In the genomic region with DNA sequence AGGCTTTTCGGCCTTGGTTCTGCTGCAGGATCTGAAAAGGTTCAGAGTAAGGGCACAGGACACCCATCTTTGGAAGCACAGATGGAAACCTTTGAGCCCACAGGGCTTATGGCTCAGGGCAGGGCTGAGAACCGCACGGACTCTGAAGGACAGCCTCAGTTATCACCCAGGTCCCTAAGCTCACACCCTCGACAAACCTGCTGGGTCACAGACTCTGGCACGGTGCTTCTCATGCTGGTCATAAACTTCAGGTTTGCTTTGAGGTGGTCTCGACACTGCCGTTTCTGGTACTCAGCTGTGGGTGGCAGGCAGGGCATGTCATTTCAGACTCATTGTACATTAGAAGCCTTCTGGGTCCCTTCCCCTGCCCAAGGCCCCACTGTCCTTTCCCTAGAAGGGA, we compare ENCODE assay signal across 20 mouse cellular contexts. TPM values are rescaled to one million over a fixed set of nuclear protein-coding genes. Genes with fewer than 3 reads are reported as not detected.
A peak's percentile ranks its signal among the peaks of the same experiment; 100 is the strongest.
DNase-seq lines count a peak whose midpoint lies in the region; ATAC-seq and TF ChIP-seq lines count a peak whose summit lies in the region.
"Had no signal": no experiment of that assay in that cellular context is flagged by ENCODE, and none has a peak within 500 bp of the region (broad histone marks: within the 10 kb centered on the region; RNA-seq: fewer than 3 reads in every experiment).

No protein-coding gene starts in this region.

- H3K4me3 ChIP-seq in liver, embryonic 15.5 days (replicated peaks): no peak overlapping the region
- no peak overlapping the region for H3K4me3 ChIP-seq in liver, embryonic 11.5 days (ENCODE audit: low read depth, low read length)
- H3K4me3 ChIP-seq in myocyte: no peak overlapping the region
- H3K4me3 ChIP-seq: embryonic facial prominence, embryonic 12.5 days; embryonic facial prominence, embryonic 15.5 days; gastrocnemius, adult 2 months; heart, embryonic 12.5 days; heart, embryonic 15.5 days had no signal

- no peaks in the 10 kb centered on the region for H3K9me3 ChIP-seq in liver, embryonic 15.5 days (replicated peaks)
- H3K9me3 ChIP-seq in liver, embryonic 11.5 days (ENCODE audit: control insufficient read depth, low read length): no peaks in the 10 kb centered on the region
- H3K9me3 ChIP-seq: embryonic facial prominence, embryonic 12.5 days; embryonic facial prominence, embryonic 15.5 days; heart, embryonic 12.5 days; heart, embryonic 15.5 days had no signal

- H3K4me2 ChIP-seq in liver, embryonic 15.5 days: no peak overlapping the region
- H3K4me2 ChIP-seq in liver, embryonic 11.5 days: no peak overlapping the region
- H3K4me2 ChIP-seq in myocyte (ENCODE audit: low read depth): no peak overlapping the region
- H3K4me2 ChIP-seq: embryonic facial prominence, embryonic 12.5 days; embryonic facial prominence, embryonic 15.5 days; heart, embryonic 12.5 days; heart, embryonic 15.5 days; hindbrain, embryonic 14.5 days had no signal

- peaks cover 55% of the 10 kb centered on the region for H3K36me3 ChIP-seq in liver, embryonic 15.5 days (replicated peaks)
- peaks cover 27% of the 10 kb centered on the region for H3K36me3 ChIP-seq in liver, embryonic 11.5 days (ENCODE audit: control insufficient read depth, insufficient read depth, low read length)
- peaks cover 30% of the 10 kb centered on the region for H3K36me3 ChIP-seq in myocyte (ENCODE audit: control insufficient read depth, insufficient read depth)

- no peak for ATAC-seq in liver, embryonic 15.5 days (ENCODE audit: insufficient read depth)
- ATAC-seq in liver, embryonic 11.5 days (replicated peaks; ENCODE audit: low FRiP score): no peak
- ATAC-seq: forebrain, embryonic 14.5 days; hindbrain, postnatal 0 days; Patski had no signal

- DNase-seq in heart, adult 11 months: peak; percentile 91
- no peak for DNase-seq in heart, postnatal 14 days
- no peak for DNase-seq in liver, embryonic 11.5 days (ENCODE audit: low spot score)
- no peak for DNase-seq in urinary bladder, postnatal 4 days (ENCODE audit: low spot score in 2 of 2)

- peaks cover 38% of the 10 kb centered on the region for H3K79me2 ChIP-seq in myocyte (ENCODE audit: control insufficient read depth, insufficient read depth)

- 72% methylated on average over 7 of the region's 7 CpGs for whole genome bisulfite sequencing in liver, embryonic 15.5 days (ENCODE audit: insufficient replicate concordance)
- WGBS in liver, embryonic 11.5 days: 76% methylated on average over 7 of the region's 7 CpGs

- TF ChIP-seq POLR2A in myocyte (IDR thresholded peaks at IDR 0.05; ENCODE audit: insufficient read length, low read depth): no peak

- intact Hi-C loops in heart, postnatal 14 days (cut with DNase I): loop anchor here (2.0 to 10.0 kb wide), 3 partner anchors 34 to 934 kb away; partner anchors contain the start of gene Mrtfa

- no peaks in the 10 kb centered on the region for H3K27me3 ChIP-seq in liver, embryonic 15.5 days
- H3K27me3 ChIP-seq in liver, embryonic 11.5 days (replicated peaks; ENCODE audit: control insufficient read depth, insufficient read depth, low read length): no peaks in the 10 kb centered on the region
- no peaks in the 10 kb centered on the region for H3K27me3 ChIP-seq in myocyte (ENCODE audit: control insufficient read depth, insufficient read depth, insufficient read length)
- H3K27me3 ChIP-seq: embryonic facial prominence, embryonic 12.5 days; embryonic facial prominence, embryonic 15.5 days; heart, embryonic 12.5 days; heart, embryonic 15.5 days; Patski had no signal

- H3ac ChIP-seq in myocyte (ENCODE audit: control insufficient read depth, insufficient read length): no peak overlapping the region

- H3K27ac ChIP-seq in liver, embryonic 15.5 days (replicated peaks): peak overlapping the region; percentile 14; the same call in 1 of the 2 replicates
- no peak overlapping the region for H3K27ac ChIP-seq in liver, embryonic 11.5 days (ENCODE audit: low read depth, low read length)
- H3K27ac ChIP-seq: embryonic facial prominence, embryonic 12.5 days; embryonic facial prominence, embryonic 15.5 days; heart, embryonic 15.5 days; hindbrain, embryonic 14.5 days; hindbrain, postnatal 0 days had no signal

- H3K4me1 ChIP-seq in liver, embryonic 15.5 days (replicated peaks): peaks cover 71% of the 10 kb centered on the region
- peaks cover 41% of the 10 kb centered on the region for H3K4me1 ChIP-seq in liver, embryonic 11.5 days (replicated peaks; ENCODE audit: control insufficient read depth, insufficient read depth, low read length)

- H3K9ac ChIP-seq in liver, embryonic 15.5 days: no peak overlapping the region
- H3K9ac ChIP-seq in liver, embryonic 11.5 days (ENCODE audit: low read depth, low read length): no peak overlapping the region
- H3K9ac ChIP-seq: embryonic facial prominence, embryonic 12.5 days; embryonic facial prominence, embryonic 15.5 days; forebrain, postnatal 0 days; heart, embryonic 12.5 days; heart, embryonic 15.5 days; hindbrain, embryonic 14.5 days had no signal

TF ChIP-seq in myocyte, 11 proteins besides CTCF, POLR2A, EP300 and RAD21:
- TF ChIP-seq E2F4 (IDR thresholded peaks at IDR 0.05; ENCODE audit: insufficient read depth): no peak
- peak; percentile 48 for TF ChIP-seq POLR2AphosphoS2 (IDR thresholded peaks at IDR 0.05; ENCODE audit: insufficient read length, low read depth)

RNA-seq across cellular contexts. Expression of gene Rps19bp1, which starts 3.0 kb away (rescaled TPM):
- total RNA-seq in heart, postnatal 14 days (2021): 10 to 100 TPM; 17.8 to 18.8 TPM
- polyA plus RNA-seq in liver, embryonic 15.5 days (2015; fragmentation: Nextera tagmentation; extraction: Ambion mirVana): 24.4 and 26.2 TPM in 2 replicates
- polyA plus RNA-seq in liver, embryonic 11.5 days (2014; fragmentation: Nextera tagmentation; extraction: Ambion mirVana): 75.4 and 80.8 TPM in 2 replicates
- polyA plus RNA-seq in myocyte (2012; fragmentation: generic; extraction: Trizol): 144 TPM

RNA-seq across cellular contexts. Expression of gene Atf4, which starts 6.1 kb away (rescaled TPM):
- total RNA-seq in heart, postnatal 14 days (2021): 10 to 100 TPM; 83.7 to 91.1 TPM
- polyA plus RNA-seq in liver, embryonic 15.5 days (2015; fragmentation: Nextera tagmentation; extraction: Ambion mirVana): 130 and 134 TPM in 2 replicates
- 186 and 188 TPM in 2 replicates for polyA plus RNA-seq in liver, embryonic 11.5 days (2014; fragmentation: Nextera tagmentation; extraction: Ambion mirVana)
- polyA plus RNA-seq in myocyte (2012; fragmentation: generic; extraction: Trizol): 1,038 TPM

RNA-seq across cellular contexts. Expression of gene AC140267.1, which starts 25.5 kb away (rescaled TPM):
- total RNA-seq in heart, postnatal 14 days (2021): 10 to 100 TPM in 1 of 2 experiments, 1 to 10 TPM in 1; 3.4 to 24.9 TPM
- polyA plus RNA-seq in liver, embryonic 15.5 days (2015; fragmentation: Nextera tagmentation; extraction: Ambion mirVana): not detected in 2 replicates
- polyA plus RNA-seq in liver, embryonic 11.5 days (2014; fragmentation: Nextera tagmentation; extraction: Ambion mirVana): not detected in 2 replicates
- not detected for polyA plus RNA-seq in myocyte (2012; fragmentation: generic; extraction: Trizol)
- total RNA-seq: ES-E14; forebrain, postnatal 0 days; hindbrain, postnatal 0 days had no signal
- polyA plus RNA-seq: embryonic facial prominence, embryonic 15.5 days; forebrain, embryonic 11.5 days; forebrain, embryonic 14.5 days; forebrain, postnatal 0 days; frontal cortex, adult 2 months; heart, embryonic 15.5 days; hindbrain, embryonic 11.5 days; hindbrain, embryonic 14.5 days; hindbrain, postnatal 0 days; Patski had no signal

RNA-seq across cellular contexts. Expression of gene Cacna1i, which starts 25.9 kb away (rescaled TPM):
- total RNA-seq in heart, postnatal 14 days (2021): under 1 TPM in 1 of 2 experiments, not detected in 1; 0.10 TPM
- polyA plus RNA-seq in liver, embryonic 15.5 days (2015; fragmentation: Nextera tagmentation; extraction: Ambion mirVana): 0.01 TPM in 1 of 2 replicates, not detected in the other
- polyA plus RNA-seq in liver, embryonic 11.5 days (2014; fragmentation: Nextera tagmentation; extraction: Ambion mirVana): 0.01 and 0.14 TPM in 2 replicates
- polyA plus RNA-seq in myocyte (2012; fragmentation: generic; extraction: Trizol): 0.04 TPM
- polyA plus RNA-seq: heart, embryonic 12.5 days; heart, embryonic 15.5 days had no signal

RNA-seq across cellular contexts. Expression of gene Mief1, which starts 27.3 kb away (rescaled TPM):
- 10 to 100 TPM; 31.0 to 33.0 TPM for total RNA-seq in heart, postnatal 14 days (2021)
- polyA plus RNA-seq in liver, embryonic 15.5 days (2015; fragmentation: Nextera tagmentation; extraction: Ambion mirVana): 16.2 and 17.0 TPM in 2 replicates
- 35.8 and 44.9 TPM in 2 replicates for polyA plus RNA-seq in liver, embryonic 11.5 days (2014; fragmentation: Nextera tagmentation; extraction: Ambion mirVana)
- polyA plus RNA-seq in myocyte (2012; fragmentation: generic; extraction: Trizol): 24.3 TPM
